Mouse (Mus musculus) right cerebral cortex, adult 18-20 months (tissue): ENCODE data around the gene Csrp2.

Experiments
- DNase-seq: peaks from one replicate; pipeline ENCODE4 v3.0.0; 2022; ENCODE audit warnings: mixed read lengths

Csrp2 gene

DNA sequence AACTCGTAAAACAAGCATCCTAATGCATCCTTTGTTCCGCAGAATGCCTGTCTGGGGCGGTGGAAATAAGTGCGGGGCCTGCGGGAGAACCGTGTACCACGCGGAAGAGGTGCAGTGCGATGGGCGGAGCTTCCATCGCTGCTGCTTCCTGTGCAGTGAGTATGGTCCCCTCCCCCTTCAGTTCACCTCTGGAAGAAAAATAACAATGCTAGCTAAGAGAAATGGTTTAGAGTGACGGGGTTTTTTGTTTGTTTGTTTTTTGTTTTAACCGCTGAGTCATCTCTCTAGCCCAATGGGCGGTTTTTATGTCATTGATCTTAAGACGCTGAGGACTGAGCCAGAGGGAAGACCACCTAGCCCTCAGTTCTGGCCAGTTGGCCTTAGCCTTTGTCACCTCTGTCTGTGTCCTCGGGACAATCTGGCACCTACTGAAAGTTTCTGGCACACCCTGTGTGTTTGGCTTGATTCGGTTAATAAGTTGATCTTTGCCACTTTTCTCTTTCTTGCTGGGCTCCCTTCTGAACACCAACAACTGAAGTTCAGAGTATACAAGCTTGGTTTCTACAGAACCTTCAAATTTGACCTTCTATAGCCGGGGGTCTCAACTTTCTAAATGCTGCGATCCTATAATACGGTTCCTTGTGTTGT lies 12.4 kb downstream of the Csrp2 start:
- DNase-seq = peak; percentile 38

DNA sequence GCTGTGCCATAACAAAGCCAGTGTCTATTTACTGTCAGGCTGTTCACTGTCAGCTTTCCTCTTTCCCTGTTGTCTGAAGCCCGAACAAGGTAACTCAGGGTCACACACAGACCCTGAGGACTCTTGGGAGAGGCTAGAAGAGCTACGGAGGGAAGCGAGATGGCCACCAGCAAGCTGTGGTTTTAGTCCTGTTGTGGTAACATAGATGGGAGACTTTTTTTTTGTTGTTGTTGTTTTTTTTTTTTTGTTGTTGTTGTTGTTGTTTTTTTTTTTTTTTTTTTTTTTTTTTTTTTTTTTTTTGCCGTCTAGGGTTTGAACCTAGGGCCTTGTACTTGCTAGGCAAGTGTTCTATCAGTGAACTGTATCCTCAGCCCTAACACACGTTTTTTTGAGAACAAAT lies 14.0 kb downstream of the Csrp2 start:
- no peak for DNase-seq

DNA sequence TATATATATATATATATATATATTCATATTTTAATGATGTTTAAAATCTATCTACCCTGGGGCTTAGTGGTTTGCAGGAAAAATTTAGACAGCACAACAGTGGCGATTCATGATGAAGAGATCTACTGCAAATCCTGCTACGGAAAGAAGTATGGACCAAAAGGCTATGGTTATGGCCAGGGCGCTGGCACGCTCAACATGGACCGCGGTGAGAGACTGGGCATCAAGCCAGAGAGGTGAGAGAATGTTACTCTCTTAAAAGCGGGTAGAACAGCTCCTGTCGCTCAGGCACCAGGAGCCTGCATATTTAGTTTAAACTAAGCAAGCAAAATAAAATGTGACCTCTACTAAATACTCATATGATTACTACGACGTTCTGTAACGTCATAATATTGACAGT lies 15.5 kb downstream of the Csrp2 start:
- no peak for DNase-seq

DNA sequence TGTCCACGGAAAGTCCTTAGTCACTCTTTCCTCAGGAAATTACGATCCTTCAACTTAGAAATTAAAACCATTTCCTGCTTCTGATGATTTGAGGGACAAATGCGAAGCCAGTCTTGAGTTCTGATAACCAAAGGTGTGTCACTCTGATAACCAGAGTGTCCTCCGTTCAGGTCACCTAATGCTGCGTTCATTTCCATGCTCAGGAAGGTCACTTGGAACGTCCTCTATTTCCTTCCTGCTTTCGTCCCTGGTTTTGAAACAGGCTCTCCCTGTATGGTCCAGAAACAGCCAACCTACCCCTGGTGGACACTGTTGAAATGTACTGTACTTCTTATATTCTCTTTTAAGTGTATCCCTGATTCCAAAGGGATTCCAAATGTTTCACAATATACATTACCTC lies 16.1 kb downstream of the Csrp2 start:
- DNase-seq = no peak

DNA sequence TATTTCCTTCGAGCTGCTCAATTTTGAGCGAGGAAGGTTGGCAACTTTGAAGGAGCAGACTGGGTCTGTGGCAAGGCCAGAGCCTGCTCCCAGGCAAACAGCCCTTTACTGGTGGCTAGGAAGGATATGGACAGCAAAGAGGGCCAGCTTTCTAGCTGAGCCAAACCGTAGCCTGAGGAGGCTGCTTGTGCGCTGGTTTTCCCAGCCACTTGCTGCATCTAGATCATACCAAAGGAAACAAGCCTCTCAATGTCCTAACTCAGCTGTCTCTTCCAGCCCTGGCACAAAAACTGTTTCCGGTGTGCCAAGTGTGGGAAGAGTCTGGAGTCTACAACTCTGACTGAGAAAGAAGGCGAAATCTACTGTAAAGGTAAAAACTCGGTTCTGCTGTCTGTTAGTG lies 18.8 kb downstream of the Csrp2 start:
- DNase-seq = peak; percentile 38

DNA sequence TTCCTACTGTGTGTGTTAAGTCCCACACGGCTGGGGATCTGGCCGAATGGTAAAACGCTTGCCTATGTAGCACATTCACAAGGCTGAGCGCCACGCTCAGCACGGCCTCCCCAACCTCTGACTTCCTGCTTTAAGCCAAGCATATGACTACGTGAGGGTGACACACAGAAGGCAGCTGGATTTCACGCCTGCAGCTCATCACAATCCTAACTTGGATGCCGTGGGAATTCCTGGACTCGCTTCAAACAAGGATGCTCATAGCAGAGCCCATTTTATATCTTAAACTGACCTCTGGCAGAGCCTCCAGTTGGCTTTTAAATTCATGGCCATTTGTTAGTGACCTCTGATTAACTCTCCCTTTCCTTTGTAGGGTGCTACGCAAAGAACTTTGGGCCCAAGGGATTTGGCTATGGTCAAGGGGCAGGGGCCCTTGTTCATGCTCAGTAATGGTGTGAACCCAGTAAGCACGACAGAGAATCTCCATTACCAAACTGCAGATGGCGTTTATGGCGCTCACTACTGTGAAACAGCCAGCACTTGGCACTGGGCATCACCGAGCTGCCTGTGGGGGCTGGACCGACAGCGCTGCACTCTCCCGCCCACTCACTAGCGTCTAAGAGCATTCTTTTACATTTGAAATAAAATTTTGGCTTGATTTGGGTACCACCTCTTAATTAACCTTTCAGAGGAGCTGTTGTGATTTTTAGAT lies 19.4 kb downstream of the Csrp2 start:
- peak; percentile 72 for DNase-seq

DNA sequence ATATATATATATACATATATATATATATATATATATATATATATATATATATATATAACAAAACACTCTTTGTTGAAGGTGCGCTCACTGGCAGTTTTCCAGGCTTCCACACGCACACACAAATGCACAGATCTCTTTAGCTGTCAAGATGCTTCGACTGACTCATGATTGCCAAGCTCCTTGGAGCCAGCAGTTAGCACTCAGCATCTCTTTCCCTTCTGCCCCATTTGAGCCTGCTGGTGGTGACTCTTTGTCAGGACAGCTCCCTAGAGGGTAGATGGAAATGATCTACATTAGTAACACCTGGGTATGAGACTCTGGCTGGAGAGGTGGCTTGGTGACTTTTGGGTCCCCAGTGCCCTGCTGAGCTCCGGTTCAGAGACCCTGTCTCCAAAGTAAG lies 20.1 kb downstream of the Csrp2 start:
- peak; percentile 24 for DNase-seq

DNA sequence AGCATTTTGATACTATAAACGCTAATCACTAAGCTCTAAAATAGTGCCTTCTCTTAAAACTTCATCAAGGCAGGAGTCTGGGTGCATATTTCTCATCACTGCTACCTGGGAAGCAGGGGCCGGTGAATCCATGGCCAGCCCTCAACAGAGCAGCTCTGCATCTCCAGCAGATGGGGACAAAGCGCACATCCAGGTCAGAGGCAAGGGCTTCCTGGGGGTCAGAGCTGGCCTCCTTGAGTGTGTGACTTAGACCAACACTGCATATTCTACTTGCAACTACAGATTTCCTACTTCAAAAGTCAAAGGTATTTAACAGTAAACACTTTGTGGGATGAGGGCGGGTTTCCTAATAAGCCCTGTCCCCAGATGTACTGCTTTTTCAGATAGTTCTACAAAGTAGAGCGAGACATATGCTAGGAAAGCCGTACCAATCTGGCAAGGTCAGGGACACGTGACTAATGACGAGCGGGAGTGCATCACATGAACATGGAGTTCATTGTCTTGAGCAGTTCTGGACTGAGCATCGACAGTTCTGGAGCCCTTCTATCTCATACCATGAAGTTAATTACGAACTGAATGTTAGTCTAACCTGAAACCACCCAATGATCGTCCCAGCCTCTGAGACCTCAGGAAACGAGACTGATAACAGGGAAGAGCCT lies 21.3 kb downstream of the Csrp2 start:
- no peak for DNase-seq

DNA sequence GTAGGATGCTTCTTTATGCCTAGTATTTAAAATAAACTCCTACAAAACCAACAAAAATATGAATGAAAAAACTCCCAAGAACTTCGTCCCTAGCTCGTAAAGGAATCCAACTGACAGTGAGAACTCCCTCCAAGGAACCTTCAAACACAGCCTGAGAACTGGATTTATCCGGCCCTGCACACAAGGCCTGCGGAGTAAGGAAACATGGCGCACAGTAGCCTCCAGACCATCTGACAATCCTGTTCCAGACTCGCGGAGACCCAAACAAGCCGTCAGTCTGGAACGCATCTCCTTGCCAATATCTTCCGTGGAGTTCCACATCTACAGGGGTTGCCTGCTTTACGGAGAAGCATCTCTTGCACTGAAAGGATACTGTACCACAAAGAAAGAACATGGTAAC lies 22.4 kb downstream of the Csrp2 start:
- DNase-seq = no peak

DNA sequence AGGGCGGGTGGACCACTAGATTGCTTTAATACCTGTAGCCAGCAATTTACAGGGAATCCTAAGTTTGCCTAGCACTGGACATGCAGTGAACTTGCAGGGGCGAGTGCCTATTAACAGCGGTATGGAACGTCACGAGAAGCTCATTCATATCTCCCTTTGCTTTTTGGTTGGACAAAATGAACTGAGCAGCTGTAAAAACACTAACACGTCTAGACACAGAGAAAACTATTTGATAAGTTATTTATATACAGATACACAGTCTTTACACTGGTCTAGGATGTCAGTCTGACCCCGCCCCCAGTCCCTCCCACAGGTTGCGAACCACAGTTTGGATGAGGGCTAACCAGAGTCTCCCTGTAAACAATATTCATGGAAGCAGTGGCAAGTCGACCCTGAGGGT lies 23.2 kb downstream of the Csrp2 start:
- DNase-seq = no peak

DNA sequence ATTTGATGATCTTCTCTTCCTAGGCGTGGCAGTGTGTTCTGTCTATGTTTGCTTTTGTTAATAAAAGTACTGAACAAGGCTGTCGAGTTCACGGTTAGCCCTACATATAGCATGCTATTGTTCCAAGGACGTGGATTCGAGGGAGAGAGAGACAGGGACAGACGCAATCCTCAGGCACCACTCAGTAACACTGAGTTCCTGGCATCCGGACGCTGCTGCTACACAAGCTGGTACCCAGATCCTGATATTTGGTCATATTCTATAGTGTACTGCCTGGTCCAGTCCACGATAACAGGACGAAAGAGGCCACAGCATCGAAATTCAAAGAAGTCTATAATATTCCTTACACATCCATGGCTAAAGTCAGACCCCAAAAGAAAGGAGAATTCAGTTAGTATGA lies 24.6 kb downstream of the Csrp2 start:
- no peak for DNase-seq

DNA sequence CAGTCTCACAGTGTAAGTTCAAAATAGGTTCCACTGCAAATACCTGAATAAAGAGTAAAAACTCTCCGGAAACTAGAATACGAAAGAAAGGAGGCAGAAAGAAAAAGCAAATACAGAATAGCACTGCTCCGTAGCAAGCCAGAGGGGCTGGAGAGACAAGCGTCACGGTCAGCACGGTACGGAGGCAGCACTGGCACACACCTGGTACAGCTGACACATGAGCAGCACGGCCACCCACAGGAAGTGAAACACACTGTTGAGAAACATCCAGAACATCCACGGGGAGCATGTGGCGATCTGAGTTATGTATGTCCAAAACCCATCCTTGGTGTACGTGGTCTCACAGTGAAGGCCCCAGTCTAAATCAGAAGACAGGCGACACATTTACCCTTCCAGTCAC lies 26.4 kb downstream of the Csrp2 start:
- no peak for DNase-seq

DNA sequence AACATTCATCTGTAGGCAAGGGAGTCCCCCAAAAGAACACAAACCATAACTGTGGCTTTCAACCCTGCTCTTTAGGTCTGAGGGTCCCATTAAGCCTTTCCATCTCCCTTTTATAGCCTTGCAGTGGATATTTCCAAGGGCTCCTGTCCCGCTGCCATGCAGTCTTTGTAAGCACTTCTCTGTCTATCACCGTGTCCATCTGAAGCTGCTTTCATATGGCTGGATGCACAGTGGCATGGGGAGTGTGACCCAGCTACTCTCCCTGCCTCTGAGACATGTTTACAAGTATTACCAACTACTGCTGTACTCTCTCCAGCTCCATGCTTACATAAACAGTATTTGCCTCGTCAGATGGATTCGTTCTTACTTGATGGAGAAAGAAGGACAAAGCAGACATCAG lies 28.0 kb downstream of the Csrp2 start:
- no peak for DNase-seq

DNA sequence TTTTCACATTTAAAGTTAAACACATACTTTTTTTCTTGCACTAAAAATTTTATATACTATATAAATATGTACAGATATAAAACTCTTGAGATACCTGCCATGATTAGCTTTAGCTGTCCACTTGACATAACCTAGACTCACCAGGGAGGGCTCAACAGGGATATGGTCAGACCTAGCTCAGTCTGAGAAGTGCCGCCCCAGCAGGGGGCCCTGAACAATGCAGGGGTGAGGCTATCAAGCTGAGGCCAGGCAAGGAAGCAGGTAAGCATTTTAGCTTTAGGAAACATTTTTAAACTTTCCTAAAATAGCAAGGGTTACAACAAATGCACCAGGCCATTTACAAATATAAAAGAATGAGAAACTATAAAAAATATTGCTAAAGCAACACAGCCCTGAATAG lies 31.5 kb downstream of the Csrp2 start:
- no peak for DNase-seq

DNA sequence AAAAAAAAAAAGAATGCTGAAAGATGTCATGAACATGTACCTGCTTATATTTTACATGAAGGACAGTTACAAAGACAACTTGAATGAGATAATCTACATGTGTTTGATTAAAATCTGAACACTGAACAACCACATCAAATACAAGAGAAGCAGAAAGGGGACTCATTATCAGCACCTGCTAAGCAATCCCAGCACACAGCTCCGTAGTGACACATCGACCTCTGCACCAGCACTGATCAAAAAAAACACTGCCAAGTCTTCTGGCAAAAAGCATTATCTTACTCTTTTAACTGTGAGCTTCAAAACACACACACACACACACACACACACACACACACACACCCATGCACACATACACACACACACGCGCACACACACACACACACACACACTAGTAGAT lies 32.2 kb downstream of the Csrp2 start:
- no peak for DNase-seq

DNA sequence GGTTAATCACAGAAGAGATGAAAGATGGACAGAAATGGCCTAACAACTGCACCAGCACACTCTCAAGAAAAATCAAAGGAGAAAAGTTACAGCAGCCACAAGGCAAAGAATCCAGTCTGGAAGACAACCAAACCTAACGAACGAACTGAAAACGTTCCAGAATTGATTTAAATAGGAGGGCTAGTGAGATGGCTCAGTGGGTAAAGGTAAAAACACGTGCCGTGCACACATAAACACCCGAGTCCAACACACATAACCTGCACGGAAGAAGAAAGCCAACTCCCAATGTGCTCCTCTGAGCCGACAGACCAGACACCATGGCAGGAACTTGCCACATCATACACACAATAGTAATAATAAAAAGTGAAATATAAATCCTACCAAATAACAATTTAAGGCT lies 32.7 kb downstream of the Csrp2 start:
- DNase-seq = no peak

DNA sequence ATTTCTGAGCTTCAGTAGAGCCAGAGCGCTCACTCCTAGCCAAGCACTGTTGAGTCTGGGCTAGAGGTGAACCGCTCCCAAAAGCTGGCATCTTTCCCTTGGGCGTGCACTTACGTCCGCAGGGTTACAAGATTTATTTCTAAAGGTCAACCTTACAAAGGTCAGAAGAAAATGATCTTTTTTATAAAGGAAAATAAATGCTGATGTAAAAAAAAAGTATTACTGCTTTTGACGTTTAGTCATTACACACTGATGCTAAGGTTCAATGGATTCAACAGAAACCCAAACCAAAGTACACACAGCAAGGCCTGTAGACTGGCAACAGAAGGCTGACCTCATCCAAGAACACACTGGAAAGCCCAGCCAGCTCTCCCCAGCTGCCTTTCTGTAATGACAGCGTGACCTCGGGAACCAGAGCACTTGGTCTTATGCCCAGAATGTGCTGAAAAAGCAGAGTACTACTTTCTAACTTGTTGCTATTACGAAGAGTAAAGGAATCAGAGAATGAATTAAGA lies 33.4 kb downstream of the Csrp2 start:
- DNase-seq = peak; percentile 65

DNA sequence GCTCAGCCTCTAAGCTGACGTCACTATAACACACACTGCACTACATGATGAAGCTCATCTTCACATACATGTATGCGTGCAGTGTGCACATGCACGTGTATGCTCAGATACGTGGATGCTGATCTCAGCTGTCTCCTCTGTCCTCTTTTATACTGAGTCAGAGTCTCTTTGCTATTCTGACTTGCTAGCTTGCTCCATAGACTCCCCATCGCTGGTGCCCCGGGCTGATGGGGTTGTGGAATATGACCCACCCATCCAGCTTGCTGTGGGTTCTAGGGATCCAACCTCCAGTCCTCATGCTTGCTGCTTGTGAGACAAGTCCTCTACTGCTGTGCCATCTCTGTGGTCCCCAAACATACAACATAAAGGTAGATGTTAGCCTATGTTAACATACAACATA lies 39.3 kb downstream of the Csrp2 start:
- DNase-seq = no peak

DNA sequence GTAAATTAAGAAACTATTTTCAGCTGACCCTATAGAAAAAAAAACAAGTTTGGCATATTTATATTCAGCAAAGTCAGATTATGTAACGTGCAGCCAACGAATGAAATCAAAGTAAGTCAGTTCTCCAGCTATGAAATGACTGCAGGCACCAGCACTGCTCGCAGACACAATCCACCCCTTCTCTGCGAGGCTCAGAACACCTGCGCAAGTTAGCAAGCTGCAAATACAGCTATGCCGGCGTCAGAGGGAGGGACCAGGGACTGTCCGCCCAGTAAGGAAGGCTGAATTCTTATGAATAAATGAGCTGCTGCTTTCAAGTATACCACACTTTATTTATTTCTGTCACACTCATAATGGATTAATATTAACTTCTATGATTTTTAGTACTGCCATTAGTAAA lies 40.2 kb downstream of the Csrp2 start:
- DNase-seq = peak; percentile 60

DNA sequence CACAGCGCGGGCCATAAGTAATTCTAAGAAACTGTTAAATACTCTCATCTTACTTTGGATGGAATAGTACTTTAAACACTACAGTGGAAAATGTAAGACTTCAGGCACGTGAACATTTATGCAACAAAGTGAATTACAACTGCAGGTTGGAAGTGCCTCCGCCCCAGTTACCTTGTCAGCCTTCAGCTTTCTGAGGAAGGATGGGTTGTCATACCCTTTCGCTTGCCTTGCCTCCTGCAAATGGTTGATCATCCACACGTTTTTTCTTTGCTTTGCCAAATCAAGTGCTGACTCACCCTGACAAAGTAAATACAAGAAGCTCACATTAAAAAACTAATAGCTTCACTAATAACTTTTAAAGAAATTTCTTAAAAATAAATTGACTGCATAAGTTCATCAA lies 41.3 kb downstream of the Csrp2 start:
- DNase-seq = no peak

DNA sequence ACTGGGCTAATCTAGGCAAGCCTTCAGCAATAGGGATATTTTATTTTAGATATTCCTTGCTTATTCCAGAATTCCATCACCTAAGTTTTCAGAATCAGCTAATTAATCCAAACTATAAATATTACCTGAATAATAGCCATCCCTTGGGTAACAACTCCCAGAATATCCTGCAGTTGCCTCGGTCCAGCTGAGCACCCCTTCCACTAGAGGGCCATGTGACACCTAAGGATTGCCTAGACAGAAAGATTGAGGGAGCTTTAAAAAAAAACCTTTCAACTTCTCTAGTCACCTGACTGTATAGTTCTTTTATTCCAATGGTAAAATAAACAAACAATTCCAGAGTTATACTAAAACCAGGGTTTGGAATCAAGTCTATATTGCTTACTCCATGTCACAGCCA lies 42.6 kb downstream of the Csrp2 start:
- DNase-seq = no peak

DNA sequence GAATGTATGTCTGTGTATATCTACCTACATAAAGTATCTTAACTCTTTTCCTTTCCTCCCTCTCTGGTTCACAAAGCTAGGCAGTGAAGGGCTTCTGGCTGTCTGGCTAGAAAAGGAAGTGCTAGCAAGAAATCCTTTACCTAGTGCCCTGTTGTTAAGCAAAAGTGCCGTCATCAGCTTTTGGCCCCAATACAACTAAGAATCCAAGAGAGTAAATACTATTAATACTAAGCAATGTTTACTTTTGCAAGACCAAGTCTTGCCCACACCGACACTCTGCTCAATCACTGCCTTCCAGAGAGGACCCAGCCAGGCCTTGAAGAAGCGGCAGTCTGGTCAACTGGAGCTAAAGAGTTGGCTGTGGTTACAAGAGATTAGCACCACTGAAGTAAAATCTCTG lies 51.5 kb downstream of the Csrp2 start:
- no peak for DNase-seq

DNA sequence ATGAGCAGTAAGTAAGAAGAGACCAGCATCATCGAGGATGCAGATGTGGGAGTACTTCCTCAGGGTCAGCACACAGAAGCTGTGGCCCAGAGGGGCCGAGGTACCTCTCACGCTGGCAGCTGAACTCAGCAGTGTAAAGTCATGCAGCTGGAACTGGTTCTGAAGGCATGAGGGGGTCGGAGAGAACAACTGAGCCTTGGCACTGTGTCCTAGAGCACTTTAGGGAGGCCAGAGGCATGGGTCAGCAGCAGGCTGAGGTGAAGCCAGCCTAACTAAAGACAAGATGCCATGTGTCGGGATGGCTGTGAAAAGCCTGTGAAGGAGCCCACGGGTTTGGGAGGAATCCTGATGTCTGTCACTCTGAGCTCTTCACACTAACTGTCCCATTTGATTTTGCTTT lies 51.9 kb downstream of the Csrp2 start:
- no peak for DNase-seq

DNA sequence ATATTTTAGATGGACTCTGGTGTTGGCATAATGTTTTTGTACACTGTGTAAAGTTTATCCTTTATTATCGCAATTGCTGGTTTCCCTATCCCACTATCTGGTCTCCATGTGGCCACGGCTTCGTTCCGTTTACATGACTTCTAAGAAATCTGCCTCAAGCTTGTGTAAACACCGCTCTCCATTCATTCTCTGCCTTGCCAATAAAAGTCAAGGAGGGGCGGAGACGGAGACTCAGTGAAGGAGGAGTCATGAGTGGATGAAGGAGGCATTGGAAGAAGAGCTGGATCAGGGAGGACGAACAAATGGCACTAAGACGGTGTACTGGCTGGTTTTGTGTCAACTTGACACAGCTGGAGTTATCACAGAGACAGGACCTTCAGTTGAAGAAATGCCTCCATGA lies 52.4 kb downstream of the Csrp2 start:
- DNase-seq = no peak
